Mouse (Mus musculus): ENCODE data around the gene Mcemp1. TPM values are rescaled to one million over a fixed set of nuclear protein-coding genes. Genes with fewer than 3 reads are reported as not detected.

Gene Mcemp1
- polyA plus RNA-seq, 1 experiment: 0.63 TPM

DNA sequence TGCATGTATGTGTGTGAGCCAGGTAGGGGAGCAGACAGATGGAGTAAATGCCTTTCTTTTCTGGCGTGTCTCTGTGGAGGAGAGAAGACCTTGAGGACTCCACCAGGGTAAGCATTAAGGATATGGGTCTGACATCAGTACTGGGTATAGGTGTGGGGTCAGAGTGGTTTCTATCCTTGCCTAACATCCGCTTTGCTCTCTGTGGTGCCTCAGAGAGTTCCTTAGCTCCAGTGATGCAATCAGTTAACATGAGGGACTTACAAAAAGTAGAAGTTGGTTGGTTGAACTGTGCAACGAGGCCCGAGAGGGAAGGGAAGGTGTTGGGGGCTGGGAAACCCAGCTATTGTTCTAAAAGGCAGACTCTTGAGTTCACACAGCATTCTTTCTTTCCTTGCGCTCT is 1.1 kb upstream of the Mcemp1 start:
- no peak for DNase-seq (ENCODE audit: low read depth, low spot score)
- 48% methylated on average over 5 of the region's 5 CpGs for WGBS

DNA sequence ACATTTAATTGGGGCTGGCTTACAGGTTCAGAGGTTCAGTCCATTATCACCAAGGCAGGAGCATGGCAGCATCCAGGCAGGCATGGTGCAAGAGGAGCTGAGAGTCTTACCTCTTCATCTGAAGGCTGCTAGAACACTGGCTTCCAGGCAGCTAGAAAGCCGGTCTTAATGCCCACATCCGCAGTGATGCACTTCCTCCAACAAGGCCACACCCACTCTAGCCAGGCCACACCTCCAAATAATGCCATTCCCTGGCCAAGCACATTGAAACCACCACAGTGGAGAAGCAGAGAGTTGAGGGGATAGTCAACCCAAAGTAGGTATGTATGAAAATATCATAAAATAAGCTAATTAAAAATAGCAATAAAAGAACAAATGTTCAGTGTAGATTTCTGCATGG is 4.8 kb downstream of the Mcemp1 start:
- no peak for DNase-seq (ENCODE audit: low read depth, low spot score)
- 59% methylated on average over 2 of the region's 2 CpGs for WGBS

DNA sequence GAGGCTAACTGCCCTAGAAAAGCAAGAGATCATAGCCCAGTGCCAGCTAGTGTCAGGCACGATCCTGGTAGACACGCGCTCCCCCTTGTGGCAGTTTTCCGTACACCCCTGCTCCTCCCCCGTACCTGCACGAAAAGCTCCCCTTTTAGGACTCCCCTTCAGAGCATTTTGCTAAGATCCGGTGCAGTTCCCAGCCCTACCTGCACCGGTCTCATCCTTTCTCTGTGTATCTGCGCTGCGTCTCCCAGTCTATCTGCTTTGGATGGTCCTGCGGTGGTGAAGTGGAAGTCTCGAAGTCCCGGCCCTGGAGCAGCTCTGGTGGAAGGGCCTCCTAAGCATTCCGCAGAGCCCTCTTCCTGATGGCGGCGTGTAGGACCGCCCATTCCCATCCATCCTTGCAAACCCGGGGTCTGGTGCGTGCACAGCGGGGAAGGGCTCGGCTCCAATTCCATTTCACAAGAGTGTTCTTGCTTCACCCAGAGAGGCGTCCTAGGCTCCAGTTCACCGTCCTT is 6.5 kb downstream of the Mcemp1 start, which contains the start of gene Fcor:
Fcor (minus strand) TSS at position 383 of the 512 bp plus-strand sequence.
- 2% methylated on average over 23 of the region's 23 CpGs for WGBS
- peak; percentile 56 for DNase-seq (ENCODE audit: low read depth, low spot score)

DNA sequence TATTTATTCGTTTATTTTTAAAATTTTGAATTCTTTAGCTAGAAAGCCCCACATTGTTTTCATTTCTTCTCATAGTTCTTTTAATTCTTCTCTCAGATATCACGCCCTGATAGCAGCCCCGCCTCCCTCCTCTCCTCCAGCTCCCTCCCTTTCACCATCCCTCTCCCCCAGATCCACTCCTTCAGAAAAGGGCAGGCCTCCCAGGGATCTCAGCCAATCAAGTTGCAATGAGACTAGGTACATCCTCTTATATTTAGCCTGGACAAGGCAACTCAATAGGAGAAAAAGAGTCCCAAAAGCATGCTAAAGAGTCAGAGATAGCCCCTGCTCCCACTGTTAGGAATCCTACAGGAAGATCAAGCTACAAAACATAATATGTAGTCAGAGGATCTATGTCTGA is 9.1 kb downstream of the Mcemp1 start:
- no peak for DNase-seq (ENCODE audit: low read depth, low spot score)
- 48% methylated on average over 3 of the region's 3 CpGs for WGBS

DNA sequence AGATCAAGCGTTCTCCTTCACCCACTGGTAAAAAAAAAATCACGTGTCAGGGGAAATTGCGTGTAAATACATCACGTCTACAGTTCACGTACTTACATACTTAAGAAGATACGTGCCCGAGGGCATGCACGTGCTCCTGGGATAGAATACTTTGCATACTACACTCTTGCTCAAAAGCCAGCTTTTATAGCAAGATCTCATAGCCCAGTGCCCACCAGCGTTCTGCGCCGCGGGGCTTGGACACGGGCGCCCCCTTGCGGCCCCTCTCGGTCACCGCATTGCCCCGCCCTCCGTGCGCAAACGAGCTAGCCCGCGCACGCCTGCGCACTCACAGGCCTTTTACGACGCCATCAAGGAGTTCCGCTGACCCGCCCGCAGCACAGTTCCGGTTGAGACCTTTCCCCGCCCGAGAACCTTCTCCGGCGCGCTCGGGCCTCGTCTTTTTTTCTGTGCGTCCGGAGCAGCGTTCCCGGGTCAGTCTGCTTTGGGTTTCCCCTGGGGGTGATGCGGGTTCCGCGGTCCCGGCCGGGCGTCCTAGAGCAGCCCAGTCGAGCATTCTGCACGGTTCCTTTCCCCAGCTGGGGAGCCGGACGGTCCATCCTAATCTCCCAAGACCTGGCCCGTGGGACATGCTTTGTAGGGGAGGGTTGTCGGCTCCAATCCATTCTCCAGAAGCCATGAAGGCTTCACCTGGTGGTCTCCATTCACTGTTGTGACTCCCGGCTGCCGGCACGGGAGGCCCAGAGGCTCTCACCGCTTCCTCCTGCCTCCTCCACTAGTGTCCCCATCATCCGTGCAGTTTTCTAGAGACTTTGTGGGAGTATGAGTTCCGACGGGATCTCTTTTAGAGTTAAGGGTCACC is 10.8 kb downstream of the Mcemp1 start, which contains the start of gene Trappc5:
Trappc5 (plus strand) TSS at position 169 of the 862 bp plus-strand sequence.
- under 1% methylated on average over 61 of the region's 61 CpGs for WGBS
- DNase-seq (ENCODE audit: low read depth, low spot score): peak; percentile 70

DNA sequence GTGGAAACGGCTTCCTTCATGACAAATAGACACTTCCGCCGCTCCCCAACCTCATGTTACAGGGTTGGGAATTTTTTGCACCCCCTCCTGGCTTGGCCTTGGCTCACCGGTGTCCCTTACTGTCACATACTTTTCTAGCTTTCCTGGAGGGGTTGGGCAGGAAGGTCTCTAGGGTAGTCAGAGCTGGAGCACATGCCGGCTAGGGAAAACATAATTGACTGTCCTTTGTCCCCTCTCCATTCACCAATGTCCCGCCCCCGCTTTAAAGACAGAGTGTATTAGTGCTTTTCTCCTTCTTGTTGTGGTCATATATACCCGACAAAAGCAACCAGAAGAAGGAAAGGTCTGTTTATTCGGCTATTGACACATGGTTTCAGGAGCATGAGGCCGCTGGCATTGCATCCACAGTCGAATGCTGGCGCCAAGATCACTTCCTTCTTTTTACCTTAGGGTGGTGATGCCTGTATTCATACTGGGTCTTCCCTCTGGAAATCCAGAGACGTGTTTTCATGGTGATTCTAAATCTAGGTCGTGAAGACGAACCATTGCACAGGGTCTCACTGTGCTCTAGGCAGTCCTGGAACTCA is 11.5 kb downstream of the Mcemp1 start:
- WGBS: under 1% methylated on average over 15 of the region's 15 CpGs
- DNase-seq (ENCODE audit: low read depth, low spot score): peak; percentile 28

DNA sequence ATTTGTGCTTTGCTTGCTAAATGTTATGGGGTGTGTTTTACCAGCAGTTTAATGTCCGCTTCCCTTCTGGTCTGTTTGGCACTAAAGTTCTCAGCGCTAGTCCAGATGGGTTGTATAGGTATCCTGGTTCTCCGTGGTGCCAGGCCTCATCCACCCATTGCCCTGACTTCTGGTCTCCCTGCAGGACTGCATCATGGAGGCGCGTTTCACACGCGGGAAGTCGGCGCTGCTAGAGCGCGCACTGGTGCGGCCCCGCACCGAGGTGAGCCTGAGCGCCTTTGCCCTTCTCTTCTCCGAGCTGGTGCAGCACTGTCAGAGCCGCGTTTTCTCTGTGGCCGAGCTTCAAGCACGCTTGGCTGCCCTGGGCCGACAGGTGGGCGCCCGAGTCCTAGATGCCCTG is 13.3 kb downstream of the Mcemp1 start:
- DNase-seq (ENCODE audit: low read depth, low spot score): no peak
- WGBS: 95% methylated on average over 23 of the region's 23 CpGs

DNA sequence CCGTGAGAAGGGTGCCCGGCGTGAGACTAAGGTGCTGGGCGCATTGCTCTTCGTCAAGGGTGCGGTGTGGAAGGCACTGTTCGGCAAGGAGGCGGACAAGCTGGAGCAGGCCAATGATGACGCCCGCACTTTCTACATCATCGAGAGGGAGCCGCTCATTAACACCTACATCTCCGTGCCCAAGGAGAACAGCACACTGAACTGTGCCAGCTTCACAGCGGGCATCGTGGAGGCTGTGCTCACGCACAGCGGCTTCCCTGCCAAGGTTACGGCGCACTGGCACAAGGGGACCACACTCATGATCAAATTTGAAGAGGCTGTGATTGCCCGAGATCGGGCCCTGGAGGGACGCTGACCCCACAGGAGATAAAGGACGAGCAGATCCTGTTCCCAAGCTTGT is 13.7 kb downstream of the Mcemp1 start:
- WGBS: 95% methylated on average over 23 of the region's 23 CpGs

DNA sequence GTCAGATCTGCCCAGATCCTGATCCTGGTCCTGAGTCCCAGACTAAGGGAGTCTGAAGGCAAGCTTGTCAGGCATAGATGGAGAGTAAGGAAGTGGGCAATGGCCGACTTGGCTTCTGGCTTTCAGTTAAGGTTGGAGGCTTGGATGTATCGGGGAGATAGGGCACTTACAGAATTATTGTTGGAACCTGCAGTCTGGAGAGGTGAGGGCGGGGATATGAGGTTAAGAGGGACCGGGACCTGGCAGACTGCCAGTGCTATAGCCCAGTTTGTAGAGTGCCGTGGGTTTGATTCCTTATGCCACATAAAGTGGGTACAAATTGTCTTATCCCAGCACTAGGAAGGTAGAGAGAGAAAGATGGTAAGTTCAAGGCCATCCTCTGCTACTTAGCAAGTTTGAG is 14.1 kb downstream of the Mcemp1 start:
- 62% methylated on average over 5 of the region's 5 CpGs for WGBS
- no peak for DNase-seq (ENCODE audit: low read depth, low spot score)

More for the DNA sequence above, 13.7 kb downstream of the Mcemp1 start:
- DNase-seq (ENCODE audit: low read depth, low spot score): no peak

DNA sequence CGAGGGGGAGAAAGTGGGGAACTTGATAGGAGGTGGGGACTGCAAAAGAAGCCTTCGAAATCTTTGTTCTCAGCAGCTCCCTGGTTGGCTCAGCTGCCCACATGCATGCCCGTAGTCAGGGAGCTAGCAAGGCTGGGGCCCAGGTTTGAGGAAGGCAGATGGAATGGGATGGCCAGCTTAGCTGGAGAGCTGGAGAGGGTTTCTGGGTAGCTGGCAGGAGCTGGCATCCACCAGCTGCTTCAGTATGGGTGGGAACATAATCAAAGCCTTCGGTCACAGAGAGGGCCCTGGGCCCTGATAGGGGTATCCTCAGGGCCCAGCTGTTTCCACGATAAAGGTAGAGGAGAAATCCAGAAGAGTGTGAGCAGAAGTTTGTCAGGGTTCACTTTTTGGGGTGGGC is 16.9 kb downstream of the Mcemp1 start:
- 92% methylated on average over 5 of the region's 5 CpGs for WGBS
- no peak for DNase-seq (ENCODE audit: low read depth, low spot score)

DNA sequence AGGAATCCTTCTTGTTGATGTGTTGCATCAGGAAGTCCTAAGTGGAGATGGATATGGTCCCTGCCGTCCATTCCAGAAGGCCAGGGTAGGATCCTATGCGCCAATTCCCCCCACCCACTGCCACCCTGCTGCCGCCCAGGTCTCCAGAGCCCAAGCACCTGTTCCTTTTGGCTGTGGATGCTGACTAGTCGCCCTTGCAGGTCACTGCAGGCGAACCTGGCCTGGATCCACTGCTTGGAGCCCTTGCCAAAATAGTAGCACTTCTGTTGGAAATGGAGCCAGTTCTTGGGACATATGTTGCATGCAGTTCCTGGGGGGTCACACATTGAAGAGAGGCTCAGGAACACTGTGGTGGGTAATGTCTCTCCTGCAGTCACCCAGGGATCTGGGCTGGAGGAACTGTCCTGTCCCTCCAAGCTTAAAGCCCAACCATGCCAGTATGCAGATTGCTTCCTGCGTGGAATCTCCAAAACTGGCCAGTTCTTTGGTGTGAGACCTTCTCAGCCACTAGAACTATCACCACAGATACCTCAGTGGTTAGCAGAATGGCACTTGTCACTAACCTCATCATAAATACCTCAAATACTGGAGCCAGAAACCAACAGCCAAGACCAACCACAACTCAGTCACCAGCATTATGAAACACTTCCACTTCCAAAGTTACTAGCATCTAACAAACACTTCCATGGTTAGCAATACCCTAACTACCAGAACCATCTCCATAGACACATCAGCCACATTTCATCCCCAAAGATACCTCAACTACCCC is 18.0 kb downstream of the Mcemp1 start:
- 68% methylated on average over 6 of the region's 6 CpGs for WGBS
- no peak for DNase-seq (ENCODE audit: low read depth, low spot score)

DNA sequence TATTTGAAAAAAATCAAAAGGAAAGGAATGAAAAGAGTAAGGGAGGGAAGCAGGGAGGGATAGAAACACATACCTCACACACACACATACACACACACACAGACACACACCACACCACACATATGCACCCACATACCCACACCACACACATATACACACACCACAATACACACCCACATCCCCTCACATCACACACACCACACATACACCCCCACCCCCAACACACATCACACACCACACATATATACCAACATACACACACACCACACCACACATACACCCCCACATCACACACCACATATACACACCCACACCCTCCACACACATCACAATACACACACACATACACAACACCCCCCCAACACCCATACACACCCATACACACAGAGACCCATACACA is 19.0 kb downstream of the Mcemp1 start:
- no peak for DNase-seq (ENCODE audit: low read depth, low spot score)

DNA sequence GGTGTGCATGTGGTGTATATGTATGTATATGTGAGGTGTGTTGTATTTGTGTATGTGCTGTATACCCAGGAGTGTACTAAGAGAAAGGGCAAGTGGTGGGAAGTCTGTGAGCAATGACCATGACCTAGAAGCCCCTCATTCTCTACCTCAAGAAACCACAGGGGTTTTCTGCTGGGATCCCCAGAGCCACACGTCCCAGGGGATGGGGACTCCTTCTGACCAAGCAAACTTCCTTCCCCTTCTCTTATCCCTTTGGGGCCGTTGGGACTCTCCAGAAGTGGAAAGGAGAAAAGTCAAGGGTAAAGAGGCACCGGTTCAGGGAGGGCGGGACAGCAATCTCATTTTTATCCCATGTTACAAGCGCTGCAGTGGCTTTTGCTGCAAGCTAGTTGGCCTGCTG is 19.9 kb downstream of the Mcemp1 start:
- 50% methylated on average over 5 of the region's 5 CpGs for WGBS
- no peak for DNase-seq (ENCODE audit: low read depth, low spot score)

DNA sequence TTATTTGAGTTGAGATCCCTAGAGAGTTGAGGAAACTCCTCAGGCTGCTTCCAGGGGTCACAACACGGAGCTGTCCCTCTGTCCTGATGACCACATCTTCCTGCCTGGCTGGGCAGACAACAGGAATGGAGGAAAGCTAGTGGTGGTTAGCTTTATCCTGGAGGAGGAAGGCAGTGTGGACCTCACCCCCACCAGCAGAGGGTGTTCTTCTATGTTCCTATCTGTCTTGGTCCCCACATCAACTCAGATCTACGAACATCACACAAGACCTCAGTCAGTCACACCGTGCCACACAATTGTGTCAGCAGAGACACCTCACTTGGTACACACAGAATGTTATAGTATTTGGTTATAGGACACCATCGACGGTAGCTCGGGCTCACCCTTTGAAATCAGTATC is 22.0 kb downstream of the Mcemp1 start:
- WGBS: 68% methylated on average over 6 of the region's 6 CpGs
- DNase-seq (ENCODE audit: low read depth, low spot score): no peak

DNA sequence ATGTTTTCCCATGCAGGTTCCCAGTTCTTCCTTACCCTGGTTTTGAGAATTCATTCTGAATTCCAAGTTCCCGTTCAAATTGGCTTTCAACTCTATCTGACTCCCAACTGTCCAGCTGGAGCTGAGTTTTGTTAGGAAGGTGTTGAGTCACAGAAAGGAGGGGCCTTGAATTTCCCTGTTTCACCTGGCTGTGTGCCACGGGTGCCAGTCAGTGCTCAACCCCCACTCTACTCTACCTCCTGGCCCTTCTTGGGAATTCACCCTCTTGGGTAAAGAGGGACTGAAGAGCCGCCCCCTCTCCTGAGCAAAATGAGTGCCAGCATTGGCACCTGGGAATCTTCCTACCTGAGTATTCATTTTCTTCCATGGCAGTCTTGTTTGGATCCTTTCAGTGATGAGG is 25.2 kb downstream of the Mcemp1 start:
- 39% methylated on average over 3 of the region's 3 CpGs for WGBS
- DNase-seq (ENCODE audit: low read depth, low spot score): no peak

DNA sequence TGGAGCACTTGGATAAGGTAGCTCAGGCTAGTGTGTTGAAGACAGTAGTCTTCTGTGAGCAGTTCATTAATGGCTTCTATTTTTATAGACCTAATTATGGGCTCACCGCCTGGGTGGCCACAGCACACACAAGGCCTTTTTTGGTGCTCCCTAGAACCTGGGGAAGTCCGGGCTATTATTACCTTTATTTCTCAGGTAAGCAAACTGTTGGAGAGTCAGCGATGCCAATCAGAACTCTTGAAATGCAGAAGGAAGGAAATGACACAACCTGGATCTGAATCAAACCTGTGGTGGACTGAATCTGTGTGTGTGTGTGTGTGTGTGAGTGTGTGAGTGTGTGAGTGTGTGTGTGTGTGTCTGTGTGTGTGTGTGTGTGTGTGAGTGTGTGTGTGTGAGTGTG is 28.6 kb downstream of the Mcemp1 start, which contains the start of gene Fcer2a:
Fcer2a (minus strand) TSS at position 55 of the 400 bp plus-strand sequence.
- 68% methylated on average over 3 of the region's 3 CpGs for WGBS

DNA sequence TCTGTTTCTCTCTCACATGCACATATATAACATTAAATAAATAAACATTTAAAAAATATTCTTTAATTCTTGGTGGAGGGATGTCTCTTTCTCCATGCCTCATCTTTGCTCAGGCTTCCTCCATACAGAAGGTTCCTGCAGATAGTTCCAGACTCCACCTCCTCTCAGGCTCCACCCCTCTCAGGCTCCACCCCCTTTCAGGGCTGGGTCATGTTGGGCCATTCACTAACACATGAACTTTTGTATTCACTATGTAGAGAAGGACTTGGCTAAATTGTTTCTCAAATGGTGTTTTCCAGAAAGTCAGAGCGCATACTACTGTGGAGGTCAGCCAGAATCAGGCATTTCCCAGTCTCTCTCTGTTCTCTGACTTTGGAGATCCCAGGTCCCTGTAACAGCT is 35.9 kb downstream of the Mcemp1 start:
- 93% methylated on average over 1 of the region's 1 CpGs for WGBS
- no peak for DNase-seq (ENCODE audit: low read depth, low spot score)

More for the DNA sequence above, 28.6 kb downstream of the Mcemp1 start, which contains the start of gene Fcer2a:
- no peak for DNase-seq (ENCODE audit: low read depth, low spot score)

DNA sequence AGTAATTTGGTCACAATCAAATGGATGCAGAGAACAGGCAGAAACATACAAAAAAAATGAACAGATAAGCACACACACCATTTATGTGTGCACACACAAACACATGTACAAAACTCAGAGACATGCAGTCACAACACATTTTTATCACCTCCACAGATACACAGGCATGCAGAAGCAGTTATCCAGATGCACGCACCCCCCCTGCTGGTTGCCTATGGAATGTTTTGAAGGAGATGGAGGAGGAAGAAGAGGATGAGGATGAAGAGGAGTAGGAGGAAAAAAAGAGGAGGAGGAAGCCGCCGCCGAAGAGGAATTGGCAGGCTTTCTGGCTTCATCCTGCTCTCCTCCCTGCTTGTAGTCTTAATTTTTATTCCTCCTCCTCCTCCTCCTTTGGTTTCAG is 40.2 kb downstream of the Mcemp1 start:
- 60% methylated on average over 4 of the region's 4 CpGs for WGBS
- DNase-seq (ENCODE audit: low read depth, low spot score): no peak

DNA sequence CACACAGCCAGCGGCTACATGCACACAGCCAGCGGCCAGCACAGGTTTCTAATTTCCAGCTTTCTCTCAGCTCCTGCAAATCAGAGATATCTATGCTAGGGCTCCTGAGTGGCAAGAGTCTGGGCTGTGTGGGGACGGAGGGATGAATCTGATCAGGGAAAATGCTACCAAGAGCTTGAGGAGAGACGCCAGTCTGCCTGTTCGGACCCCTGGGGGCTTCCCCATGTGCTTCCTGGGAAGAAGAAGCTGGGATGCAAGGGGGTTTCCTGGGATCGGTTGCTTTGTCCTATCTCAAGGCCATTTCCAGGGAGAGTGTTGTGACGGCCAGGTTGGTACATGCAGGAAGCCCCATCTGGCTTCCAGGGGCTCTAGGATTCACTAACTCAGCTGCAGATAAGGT is 42.1 kb downstream of the Mcemp1 start:
- WGBS: 63% methylated on average over 7 of the region's 7 CpGs
- DNase-seq (ENCODE audit: low read depth, low spot score): no peak

DNA sequence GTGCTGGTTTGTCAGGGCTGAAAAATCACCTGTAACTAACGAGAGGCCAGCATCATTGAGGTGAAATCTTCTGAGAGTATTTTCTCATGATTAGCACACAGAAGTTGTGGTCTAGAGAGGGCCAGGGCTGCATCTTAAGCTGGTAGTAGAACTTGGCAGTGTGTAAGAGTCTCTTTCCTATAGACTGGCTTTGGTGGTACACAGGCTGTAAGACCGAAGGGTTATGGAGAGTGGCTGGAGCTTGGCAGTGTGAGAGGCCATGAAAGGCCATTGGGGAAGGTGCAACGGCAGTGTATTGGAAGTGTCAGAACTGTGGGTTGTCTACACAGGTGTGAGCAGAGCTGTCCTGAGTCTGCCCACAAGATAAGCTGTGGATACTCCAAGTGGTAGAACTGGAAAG is 44.8 kb downstream of the Mcemp1 start:
- 79% methylated on average over 3 of the region's 3 CpGs for WGBS
- no peak for DNase-seq (ENCODE audit: low read depth, low spot score)
